Mouse (Mus musculus): ENCODE measurements around the gene 4930444G20Rik.
"Not testable (repeated sequence)": the region's sequence is repeated elsewhere in the genome, so short reads cannot be mapped to it uniquely, and the experiment has no call there.

4930444G20Rik gene

DNA sequence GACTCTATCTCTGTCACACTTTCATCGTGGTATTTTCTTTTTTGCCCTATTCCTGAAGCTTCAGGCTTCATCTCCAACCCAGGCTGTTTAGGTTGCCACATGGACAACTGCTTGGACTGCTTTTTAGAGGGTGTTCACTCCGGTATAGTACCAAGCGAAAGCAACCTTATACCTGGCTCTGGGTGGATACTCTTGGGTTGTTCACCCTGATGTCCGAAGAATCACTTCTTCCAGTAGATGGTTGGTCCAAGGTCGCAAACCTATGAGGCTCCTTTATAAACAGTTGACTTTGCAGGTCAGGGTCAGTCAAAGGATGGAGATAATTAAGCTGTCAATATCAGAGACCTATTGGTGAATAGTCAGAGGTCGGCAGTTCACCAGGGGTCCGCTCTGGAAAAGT is at the start of gene 4930444G20Rik:
Gene 4930444G20Rik, minus strand, starts transcription at position 101 of the 400 bp plus-strand sequence.
- not testable (repeated sequence) for DNase-seq

- no peak for DNase-seq
Measured at GRCm38 (mm10) chr10:22074531-22074930, 6.7 kb upstream of the 4930444G20Rik start.

GRCm38 (mm10) chr10:22072739-22073138 is 4.9 kb upstream of the 4930444G20Rik start:
- DNase-seq = peak; percentile 17

DNA sequence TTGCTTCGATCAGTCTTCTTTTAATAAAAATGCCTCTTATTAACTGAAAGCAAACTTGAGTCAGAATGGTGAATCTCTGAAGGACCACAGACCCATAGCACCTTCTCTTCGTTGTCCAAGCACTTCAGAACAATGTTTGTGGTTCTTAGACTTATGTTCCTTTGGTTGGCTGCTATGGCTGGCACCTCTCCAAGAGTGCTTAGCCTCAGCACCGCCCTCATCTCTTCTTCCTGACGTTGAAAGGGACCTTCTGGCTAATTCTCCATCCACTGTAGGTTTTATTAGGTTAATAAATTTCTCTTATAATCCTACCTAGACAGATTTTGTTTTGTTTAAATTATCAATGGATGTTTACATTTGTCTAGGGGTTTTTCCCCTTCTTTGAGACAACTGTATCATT is 2.7 kb upstream of the 4930444G20Rik start:
- peak; percentile 51 for DNase-seq

DNA sequence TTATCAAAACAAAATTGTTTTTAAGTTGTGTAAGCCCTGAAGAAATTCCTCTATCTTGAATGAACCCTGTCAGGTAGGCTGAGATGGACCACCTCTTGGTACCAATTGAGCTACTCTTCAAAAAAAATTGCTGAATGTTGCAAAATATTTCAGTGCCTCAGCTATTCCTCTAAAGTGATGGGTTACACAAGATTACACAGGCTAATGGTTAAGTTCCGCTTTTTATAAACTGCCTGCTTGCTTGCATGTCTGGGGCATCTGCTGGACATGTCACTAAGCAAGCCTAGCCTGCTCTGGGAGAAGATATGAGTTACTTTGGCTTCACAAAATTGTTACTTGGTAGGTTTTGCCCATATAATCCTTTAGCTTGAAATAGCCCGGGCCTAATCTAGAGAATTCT is 2.3 kb upstream of the 4930444G20Rik start:
- DNase-seq = no peak

GRCm38 (mm10) chr10:22059415-22059814 is 8.5 kb downstream of the 4930444G20Rik start:
- DNase-seq = no peak

- DNase-seq = no peak
Measured at GRCm38 (mm10) chr10:22059026-22059325, 8.9 kb downstream of the 4930444G20Rik start.

DNA sequence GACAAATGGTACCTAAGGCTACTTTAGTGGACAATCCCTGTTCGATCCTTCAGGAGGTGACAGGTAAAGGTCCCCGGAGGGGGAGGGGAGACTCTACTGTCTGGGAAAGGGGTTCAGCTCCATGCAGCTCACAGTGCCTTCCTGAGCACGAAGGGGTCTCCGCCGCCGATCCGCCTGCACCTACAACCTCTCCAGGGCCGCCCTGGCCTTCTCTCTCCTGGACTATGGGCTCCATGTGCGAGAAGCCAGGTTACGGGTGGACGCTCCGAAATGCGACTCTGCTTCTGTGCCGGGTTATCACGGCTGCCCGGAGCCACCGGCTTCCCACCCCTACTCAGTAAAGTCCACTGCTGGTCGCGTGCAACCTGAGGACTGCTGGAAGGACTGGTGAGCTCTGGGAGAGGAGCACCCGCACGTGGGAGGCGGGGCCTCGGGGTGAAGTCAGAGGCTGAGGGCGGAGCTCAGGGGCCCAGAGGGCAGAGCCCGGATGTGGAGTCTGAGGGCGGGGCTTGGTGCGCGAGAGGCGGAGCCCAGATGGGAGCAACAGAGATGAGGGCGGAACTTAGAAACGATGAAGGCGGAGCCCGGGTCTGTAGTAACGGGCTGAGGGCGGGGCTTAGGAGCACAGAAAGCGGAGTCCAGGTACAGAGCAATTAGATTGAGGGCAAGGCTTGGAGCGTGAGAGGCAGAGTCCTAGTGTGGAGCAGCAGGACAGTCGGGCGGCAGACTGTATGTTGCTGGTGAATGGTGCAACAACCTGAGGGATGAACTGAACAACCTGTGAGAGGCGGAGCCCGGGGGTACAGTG is 9.5 kb downstream of the 4930444G20Rik start:
- DNase-seq = peak; percentile 95

- no peak for DNase-seq
Measured at GRCm38 (mm10) chr10:22055308-22055707, 12.6 kb downstream of the 4930444G20Rik start.

GRCm38 (mm10) chr10:22036256-22036655 is 31.6 kb downstream of the 4930444G20Rik start:
- DNase-seq = peak; percentile 75

- peak; percentile 37 for DNase-seq
Measured at GRCm38 (mm10) chr10:22034303-22034702, 33.6 kb downstream of the 4930444G20Rik start.

DNA sequence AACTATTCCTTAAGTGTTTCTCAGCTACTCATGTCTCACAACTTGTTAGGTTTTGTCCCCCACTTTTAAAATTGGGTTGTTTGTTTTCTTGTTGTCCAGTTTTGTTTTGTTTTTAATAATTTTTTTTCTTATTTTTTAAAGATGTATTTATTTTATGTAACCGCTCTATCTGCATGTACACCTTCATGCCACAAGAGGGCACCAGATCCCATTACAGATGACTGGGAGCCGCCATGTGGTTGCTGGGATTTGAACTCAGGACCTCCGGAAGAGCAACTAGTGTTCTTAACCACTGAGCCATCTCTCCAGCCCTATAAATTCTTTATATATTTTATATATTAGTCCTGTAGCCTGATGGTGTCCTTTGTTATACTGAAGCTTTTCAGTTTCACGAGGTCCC is 49.3 kb downstream of the 4930444G20Rik start:
- no peak for DNase-seq

DNA sequence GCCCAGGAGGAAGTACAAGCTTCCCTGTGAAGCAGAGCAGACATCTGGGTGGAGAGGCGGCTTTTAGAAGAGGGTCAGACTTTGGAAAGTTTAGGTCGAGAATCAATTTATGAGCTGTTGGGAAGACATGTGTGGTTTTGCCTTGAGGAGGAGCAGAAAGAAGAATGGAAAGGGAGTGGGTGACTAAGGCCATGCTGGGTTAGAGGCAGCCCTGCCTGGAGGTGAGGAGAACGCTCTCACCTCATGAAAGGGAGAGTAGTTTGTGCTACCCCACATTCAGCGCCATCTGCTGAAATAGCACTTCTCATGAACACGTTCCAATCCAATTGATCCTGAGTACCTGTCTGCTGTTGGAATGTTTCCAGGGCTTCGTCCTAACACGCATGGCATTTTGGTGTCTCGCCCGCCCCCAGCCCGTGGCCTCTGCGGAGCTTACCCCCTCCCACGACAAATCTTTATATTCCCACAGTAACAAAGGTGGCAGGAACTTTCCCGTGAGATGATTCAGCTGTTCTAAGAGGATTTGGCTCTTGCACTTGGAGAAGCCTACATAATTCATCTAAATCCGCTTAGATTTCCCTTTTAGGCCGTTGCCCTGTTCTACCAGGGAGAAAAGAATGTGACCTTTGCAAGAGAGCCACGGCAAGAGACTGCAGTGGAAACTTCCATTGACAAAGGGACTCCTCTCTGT is 50.3 kb downstream of the 4930444G20Rik start:
- no peak for DNase-seq
